Mouse (Mus musculus): ENCODE results near the gene Cd83.
A peak's percentile ranks its signal among the peaks of the same experiment; 100 is the strongest.

The Cd83 gene

DNA sequence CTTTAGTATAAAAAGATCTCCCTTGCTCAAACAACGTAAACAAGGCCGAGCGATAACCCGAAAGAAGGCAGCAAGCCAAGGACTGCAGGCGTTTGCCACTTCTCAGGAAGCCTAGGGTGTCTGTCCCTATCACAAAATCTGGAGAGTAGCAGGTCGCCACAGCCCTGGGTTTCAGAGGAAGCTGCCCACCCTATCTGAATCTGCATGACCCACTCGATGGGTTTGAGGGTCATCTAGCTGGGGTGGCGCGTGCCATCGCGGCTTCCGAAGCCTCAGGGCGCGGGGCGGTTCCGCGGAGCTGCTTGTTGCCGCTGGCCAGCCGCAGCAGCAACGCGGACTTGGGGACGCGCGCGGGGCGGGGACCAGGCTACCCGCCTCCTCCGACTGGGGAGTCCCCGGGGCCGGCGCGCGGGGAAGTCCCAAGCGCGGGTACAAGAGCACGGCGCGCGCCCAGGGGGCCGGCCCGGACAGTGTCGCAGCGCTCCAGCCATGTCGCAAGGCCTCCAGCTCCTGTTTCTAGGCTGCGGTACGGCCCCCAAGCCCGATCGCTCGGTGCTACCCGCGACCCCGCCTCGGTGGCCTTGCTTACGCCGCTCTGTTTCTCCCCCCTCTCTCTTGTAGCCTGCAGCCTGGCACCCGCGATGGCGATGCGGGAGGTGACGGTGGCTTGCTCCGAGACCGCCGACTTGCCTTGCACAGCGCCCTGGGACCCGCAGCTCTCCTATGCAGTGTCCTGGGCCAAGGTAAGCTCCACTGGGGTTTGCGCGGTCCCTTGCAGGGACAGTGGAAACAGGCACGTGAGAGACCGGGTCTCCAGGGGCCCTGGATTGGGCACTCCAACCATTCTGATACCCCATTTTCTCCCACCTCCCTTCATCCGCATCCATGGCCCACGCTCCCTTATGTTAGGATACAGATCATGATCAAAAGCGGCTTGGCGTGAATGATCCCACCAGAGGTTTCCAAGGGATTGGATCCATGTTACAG, at the start of gene Cd83:
TSS of gene Cd83 (plus strand) at position 51 of the 987 bp plus-strand sequence.
- peak; percentile 67 to 82 for DNase-seq (ENCODE audit: low spot score in 2 of 2)

DNA sequence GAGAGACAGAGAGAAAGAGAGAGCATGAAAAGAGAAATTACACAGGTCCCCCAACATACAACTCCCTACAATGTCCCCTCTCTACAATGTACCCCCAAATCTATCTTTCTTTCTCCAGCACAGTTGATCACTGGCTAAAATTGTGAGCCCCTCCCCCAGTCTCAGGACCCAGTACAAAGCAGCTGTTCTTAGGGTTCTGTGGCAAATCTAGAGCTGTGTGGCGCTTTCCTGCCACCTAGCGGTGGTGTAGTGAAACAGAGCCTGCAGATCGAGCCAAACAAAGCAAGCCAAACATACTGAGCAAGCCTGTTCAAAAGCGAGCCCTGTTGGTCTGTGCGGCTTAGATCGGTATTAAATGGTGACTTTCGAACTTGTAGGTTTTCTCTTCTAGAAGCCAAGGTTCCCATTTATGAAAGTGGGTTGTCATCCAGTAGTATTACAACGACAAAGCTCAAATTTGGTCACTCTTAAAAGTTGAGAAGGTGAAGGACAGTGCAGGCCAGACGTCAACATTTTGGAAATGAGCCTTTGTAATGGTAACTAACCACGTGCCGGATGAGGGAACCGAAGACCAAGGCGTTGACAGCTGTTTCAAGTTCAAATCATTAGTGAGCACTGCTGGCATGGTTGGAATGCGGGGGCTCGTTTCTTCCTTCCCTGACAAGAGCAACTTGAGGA, 44.8 kb upstream of the Cd83 start:
- DNase-seq (ENCODE audit: low spot score in 2 of 2), result peak; percentile 39 to 81

DNA sequence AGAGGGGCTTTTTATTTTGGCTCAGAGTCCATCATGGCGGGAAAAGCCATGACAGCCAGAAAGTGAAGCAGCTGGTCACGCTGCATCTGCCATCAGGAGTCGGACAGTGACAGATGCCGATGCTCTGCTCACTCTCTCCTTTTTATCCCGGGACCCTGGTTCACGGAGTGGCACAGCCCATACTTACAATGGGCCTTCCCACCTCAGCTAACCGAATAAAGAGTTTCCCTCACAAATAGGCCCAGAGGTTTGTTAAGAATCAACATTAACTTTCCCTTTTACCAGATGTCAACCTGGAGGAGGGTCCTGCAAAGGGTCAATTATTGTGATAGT, 44.3 kb upstream of the Cd83 start:
- DNase-seq (ENCODE audit: low spot score in 2 of 2), result no peak

DNA sequence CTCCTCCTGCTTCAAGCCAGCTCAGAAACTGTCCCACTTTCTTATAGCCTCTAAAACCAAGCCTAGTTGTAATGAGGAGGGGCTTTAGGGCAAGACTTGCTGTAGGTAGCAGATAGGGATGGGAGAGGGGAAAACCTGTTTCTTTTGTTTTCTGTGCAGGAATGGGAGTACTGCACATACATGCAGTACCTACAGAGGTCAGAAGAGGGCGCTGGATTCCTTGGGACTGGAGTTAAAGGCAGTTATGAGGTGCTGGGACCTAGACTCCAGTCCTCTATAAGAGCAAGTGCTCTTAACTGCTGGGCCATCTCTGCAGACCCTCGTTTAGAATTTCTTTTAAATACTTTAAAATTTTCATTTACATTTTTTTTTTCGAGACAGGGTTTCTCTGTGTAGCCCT, 41.9 kb upstream of the Cd83 start:
- DNase-seq (ENCODE audit: low spot score in 2 of 2), result no peak

DNA sequence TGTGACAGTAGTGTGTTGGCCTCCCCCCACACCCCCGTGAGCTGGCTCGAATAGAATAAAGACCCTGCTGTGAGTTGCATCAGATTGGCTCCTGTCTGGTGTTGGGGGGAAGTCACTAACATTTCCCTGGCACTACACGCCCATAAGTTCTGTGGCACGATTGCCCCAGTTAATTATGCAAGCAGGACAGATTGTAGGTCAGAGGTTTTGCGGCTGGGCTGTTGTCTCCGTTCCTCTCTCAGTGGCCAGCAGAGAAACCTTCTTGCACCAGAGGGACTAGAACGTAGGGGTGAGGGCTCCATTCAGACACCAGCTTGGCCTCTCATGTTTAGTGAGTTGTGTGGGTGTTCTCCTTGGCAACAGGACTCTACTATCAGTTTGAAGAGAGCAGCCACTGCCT, 40.3 kb upstream of the Cd83 start:
- DNase-seq (ENCODE audit: low spot score in 2 of 2), result no peak

DNA sequence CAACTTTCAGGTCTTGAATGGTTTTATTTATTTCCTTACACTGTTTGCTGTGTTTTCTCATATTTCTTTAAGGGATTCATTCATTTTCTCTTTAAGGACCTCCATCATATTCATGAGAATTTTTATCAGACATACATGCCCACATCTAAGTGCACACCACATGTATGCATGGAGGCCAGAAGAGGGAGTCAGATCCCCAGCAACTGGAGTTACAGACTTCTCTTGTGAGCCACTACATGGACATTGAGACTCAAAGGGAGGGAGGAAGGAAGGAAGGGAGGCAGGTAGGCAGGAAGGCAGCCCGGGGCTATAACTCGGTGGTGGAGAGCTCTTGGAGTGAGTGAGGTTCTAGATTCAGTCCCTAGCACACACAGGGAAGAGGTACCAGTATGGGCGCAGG, 34.3 kb upstream of the Cd83 start:
- DNase-seq (ENCODE audit: low spot score in 2 of 2), result no peak

DNA sequence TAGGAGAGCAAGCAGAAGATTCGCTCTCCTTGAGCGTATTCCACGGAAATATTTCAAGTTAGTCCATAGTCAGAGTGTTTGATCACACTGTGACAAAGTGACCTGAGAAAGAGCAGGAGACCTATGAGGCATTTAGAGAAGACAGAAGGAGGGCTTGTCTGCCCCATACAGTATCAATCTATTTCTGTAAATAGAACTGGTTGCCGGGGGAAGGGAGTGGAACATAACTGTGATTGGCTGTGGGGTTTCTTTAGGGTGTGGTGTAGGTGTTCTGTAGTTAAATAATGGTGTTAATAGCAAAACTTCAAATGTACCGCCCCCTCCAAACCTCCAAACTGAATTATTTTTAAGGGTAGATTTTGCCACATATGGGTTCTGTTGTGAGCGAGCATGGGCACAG, 33.6 kb upstream of the Cd83 start:
- no peak for DNase-seq (ENCODE audit: low spot score in 2 of 2)

DNA sequence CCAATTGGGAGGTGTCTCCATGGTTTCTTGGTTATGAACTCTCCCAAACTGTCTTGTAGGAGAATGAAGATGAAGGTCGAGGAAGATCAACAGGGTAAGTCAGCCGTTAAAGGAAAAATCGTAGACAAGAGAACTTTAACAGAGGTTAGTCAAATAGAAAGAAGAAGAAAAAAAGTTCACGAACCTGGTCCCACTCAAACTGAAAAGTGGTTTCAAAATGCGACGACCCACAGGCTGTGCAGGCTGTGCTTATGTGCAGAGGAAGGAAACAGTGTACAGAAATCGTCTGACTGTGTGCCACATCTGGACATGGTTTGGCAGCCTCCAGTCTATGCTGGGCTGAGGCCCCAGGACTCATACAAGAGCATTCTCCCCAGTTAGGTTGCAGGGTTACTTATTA, 32.2 kb upstream of the Cd83 start:
- no peak for DNase-seq (ENCODE audit: low spot score in 2 of 2)

DNA sequence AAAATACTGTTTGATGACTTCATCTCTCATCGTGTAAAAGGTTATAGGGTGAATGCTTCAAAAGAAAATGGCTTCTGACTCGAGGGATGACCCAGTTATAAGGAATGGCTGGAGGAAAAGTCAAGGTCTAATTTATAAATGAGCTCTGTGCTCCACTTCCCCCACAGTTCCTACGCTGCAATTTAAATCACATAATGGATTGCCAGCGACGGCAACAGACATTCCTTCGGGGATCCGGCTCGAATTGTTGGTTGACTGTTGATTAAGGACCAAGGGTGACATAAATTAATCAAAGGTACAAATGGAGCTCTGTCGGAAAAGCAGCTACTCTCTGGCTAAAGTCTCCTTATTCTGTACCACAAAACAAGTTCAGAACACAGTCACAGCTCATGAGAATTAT, 30.9 kb upstream of the Cd83 start:
- DNase-seq (ENCODE audit: low spot score in 2 of 2), result no peak

DNA sequence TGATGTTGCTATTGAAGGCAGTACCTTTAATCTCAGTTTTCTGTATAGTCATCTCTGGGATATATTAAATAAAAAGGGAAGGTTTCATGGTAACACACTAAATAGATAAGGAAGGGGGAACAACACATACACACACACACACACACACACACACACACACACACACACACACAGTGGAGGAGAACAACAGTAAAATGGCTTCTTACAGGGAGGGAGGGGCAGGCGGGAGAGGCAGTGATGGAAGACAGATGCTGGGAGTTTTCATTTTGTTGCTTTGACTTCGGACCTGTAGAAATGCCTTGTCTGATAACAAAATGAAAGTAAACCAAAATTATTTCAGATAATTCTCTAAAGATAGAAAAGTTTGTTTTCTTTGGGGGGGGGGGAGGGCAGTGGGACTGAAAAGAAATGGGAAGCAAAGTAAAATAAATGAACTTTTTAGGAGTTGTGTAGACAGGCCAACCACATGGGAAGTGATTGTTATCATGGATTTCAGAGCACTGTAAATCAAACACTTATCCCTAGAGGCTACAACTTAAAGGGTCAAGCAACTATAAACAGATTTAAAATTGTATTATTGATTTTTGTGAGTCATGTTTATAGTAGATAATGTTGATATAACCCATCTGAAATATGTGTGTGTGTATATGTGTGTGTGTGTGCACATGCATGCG, 30.0 kb upstream of the Cd83 start:
- no peak for DNase-seq (ENCODE audit: low spot score in 2 of 2)

DNA sequence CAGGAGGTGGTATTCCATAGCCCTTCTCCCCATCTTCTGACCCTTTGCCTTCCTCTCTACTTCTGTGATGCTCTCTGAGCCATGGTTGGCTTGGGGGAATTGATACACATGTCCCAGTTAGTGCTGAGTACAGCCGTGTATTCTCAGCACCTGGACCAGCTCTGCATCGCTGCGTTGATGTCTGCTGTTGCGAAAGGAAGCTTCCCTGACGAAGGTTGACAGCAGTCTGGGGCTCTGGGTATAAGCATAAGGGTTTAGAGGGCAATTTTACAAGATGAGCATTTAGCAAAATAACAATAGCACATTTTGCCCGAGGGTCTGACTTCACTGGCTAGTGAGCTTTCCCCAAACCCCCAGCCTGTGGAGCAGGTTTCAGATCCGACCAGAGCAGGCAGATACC, 29.0 kb upstream of the Cd83 start:
- no peak for DNase-seq (ENCODE audit: low spot score in 2 of 2)

DNA sequence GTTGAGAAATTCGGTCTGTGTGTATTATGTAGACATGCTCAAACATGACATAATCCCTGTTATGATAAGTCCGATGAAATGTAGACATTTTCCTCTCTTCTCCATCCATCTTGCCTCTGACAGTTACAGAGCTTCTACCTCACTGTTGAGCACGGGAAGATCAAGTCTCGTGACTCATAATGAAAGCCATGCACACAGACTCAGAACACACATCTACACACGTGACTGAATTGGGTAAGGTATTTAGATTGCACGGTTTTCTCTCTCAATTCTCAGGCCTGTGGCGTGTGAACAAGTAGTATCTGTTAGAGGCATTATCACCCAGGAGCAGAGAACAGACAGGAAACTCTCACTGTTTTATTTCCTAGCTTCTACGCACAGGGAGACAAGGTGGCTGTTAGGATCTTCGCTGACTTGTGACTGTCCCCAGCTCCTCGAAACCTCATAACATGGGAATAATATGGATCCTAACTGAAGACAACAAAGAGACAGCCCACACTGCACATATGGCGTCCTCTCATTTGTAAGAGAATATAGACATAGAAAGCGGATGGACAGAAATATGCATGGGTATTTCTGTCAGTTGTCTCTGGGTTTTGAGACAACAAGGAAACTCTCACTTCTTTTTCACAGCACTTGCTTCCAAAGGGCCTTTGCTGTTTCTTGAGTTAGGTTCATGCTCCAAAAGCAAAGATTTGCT, 23.3 kb upstream of the Cd83 start:
- DNase-seq (ENCODE audit: low spot score in 2 of 2), result no peak

DNA sequence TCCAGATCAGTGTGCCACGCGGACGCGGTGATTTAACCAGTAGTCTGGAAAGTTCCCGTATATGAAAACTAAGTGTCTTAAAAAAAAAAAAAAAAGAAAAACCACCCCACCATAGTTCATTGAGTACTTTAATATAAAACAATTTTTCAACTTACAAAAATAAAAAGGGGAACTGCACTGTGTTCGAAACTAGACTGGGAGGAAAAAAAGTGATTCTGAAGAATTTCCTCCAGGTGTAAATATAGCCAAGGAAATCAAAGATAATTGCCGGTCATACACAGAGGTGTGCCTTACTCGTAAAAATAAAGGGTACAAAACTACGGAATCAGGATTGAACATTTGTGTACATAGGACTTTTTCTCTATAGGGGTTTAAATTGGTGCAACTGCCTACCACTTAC, 21.7 kb upstream of the Cd83 start:
- DNase-seq (ENCODE audit: low spot score in 2 of 2), result no peak

DNA sequence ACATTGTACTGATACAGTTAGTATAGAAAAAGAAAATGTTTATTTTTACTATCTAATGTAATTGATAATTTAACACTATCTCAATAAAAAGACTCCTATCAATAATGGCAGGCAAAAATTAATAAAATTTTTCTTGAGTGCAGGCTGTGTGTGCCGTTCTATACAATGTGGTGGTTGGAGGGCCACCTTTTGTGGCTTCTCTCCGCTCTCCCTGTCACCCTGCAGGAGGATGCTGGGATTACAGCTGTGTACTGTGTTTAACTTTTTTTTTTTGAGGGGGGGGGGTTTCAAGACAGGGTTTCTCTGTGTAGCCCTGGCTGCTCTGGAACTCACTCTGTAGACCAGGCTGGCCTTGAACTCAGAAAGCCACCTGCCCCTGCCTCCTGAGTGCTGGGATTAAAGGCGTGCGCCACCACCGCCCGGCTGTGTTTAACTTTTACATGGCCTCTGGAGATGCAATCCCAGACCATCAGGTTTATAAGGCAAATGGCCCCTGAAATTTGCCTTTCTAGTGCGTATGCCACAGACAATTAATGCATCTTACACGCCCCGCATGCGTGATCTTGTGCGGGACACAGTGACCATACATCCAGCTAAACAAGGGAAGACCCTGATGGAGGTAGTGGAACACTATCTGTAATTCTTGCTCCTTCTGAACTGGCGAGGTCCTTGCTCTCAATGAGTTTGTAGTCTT, 21.1 kb upstream of the Cd83 start:
- DNase-seq (ENCODE audit: low spot score in 2 of 2), result no peak

DNA sequence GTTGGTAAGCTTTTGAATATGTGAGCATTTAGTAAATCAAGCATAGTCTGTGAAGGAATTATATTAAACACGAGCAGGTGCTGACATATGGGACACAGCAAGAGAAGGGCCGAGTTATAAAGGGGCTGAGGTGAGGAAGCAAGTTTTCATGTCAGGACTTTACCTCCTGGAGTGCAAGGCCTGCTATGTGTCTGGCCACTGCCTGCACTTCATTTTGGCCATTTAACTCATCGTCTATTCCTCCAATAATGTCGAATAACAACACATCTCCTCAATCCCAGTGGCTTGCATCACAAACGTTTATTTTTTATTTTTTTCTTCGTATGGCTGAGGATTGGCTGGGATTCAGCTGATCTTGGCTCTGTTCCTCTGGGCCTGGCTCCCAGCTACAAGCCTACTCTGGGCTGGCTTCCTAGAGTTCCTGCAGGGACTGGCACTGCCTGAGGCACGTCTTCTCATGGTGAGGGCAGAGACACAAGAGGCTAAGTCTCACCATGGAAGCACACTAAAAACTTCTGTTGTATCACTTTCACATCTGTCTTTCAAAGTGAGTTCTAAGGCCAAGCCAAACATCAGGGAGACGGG, 20.5 kb upstream of the Cd83 start:
- DNase-seq (ENCODE audit: low spot score in 2 of 2), result no peak

DNA sequence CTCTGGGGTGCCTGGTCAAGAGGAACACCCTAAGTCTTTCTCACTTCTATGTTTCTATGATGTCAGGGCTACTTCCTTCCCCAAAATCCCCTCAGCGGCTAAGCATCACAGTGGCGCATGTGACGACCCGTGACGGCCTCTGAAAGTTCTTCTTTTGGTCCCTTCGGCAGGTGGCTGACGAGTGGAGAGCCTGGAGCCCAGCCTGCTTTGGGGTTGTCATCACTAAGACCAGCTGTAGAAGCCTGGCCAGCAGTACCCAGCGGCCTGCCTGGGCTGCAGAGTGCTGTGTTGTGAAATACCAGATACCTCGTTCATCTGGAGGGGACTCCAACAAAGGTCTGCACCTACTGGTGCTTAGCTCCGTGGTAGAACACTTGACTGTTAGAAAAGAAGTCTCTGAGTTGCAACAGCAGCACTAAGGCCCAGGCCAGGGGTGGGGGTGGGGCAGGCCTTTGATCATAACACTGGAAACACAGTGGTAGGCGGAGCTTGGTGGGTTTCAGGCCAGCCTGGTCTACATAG, 19.2 kb upstream of the Cd83 start:
- DNase-seq (ENCODE audit: low spot score in 2 of 2), result peak; percentile 69 to 77

DNA sequence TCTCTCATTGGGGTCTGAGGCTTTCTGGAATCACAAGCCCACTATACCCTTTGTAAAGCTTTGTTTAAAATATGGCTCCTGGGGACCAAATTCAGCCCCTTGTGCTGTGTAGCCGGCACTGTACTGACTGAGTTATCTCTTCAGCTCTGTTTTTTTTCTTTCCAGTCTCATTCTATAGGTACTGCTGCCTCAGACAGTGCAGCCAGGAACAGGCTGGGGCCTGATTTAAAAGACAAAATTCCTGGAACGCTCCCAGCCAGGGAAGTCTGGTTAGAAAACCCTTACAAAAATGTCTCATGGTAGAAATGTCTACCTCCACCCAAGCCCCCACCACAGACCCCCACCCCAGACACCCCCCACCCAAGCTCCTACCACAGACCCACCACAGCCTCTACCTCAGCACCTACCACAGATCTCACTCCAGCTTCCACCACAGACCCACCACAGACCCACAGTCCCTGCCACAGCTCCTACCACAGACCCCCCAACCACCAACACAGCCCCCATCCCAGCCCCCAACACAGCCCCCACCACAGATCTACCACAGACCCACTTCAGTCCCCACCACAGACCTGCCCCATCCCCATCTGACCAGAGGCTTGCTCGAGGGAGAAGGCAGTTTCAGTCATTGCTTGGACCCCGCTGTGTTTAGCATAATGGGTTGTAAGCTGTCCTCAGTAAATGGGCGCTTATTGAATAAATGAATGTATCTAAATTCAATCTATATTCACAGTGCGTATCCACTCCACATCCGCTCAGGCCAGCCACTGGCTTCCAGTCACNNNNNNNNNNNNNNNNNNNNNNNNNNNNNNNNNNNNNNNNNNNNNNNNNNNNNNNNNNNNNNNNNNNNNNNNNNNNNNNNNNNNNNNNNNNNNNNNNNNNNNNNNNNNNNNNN, 17.5 kb upstream of the Cd83 start:
- no peak for DNase-seq (ENCODE audit: low spot score in 2 of 2)

DNA sequence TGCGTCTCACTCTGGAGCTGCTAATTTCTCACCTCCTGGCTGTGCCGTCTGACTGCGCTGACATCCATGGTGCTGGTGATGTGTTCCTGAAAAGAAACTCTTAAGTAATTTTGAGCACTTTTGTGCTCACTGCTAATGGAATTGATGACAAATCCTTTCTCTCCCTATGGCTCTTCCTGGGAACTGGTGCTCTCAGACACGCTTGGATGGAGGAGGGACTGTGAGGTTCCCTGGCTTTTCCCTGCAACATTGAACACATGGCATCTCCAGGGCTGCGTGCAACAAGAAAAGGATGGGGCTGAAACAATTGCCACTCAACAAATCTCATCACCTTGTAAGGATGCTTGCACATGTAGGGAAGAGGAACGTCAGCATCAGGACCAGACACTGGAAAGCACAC, 11.6 kb upstream of the Cd83 start:
- DNase-seq (ENCODE audit: low spot score in 2 of 2), result no peak

DNA sequence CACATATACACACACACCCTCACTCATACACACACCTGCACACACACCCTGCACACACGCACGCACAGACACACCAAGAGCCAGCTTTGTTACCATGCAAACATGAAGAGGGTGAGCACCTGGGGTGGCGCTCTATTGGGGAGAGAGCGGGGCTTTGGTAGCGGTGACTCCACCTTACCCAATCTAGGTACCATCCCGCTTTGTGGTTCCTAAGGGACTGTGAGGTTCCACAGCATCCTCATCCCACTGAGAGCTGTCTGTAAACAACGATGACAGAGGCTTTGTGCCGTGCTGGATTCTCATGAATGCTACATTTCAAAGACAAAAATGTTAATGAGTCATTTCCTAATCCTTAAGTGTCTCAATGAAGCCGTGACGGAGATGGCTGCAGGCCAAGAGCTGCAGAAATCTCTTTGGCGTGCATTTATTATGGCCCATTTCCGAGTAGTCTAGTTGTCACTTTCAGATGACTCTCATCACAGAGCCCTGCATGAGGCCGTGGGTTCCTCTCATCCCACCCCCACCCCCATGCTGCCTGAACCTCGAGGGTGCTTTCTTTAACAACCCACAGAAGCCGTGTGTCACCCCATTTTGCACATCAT, 10.5 kb upstream of the Cd83 start:
- DNase-seq (ENCODE audit: low spot score in 2 of 2), result no peak
